Mouse (Mus musculus) heart, postnatal 0 days (tissue): ENCODE measurements around the gene Gm42878. TPM values are rescaled to one million over a fixed set of nuclear protein-coding genes. Genes with fewer than 3 reads are reported as not detected.

Experiments used
- ATAC-seq: fragments of 200-750 bp; cut with Nextera tagmentation; 2 replicates; pipeline ENCODE4 v1.8.0; 2017; ENCODE audit warnings: low read depth, moderate number of reproducible peaks, moderate library complexity; ENCODE audit not compliant: insufficient read depth
- DNase-seq: peaks from one replicate; pipeline ENCODE4 v3.0.0-alpha.2; 2016; ENCODE audit warnings: low spot score
- H3K27ac ChIP-seq: fragments of 300-500 bp; sonication (generic); 2 replicates; pipeline ENCODE4 v1.5.1; 2014; ENCODE audit warnings: low read depth, mild to moderate bottlenecking
- H3K27me3 ChIP-seq: fragments of 300-500 bp; sonication (generic); 2 replicates; pipeline ENCODE4 v1.6.1; 2014; ENCODE audit warnings: low read length, mixed read lengths; ENCODE audit not compliant: control insufficient read depth, insufficient read depth
- H3K36me3 ChIP-seq: fragments of 300-500 bp; sonication (generic); replicated peaks from 2 replicates; pipeline ENCODE4 v1.6.1; 2014; ENCODE audit warnings: low read length, mixed read lengths; ENCODE audit not compliant: control insufficient read depth, insufficient read depth
- H3K4me1 ChIP-seq: fragments of 300-500 bp; sonication (generic); 2 replicates; pipeline ENCODE4 v1.6.1; 2014; ENCODE audit warnings: antibody characterized with exemption; ENCODE audit not compliant: control insufficient read depth, insufficient read depth
- H3K4me2 ChIP-seq: fragments of 300-500 bp; sonication (generic); 2 replicates; pipeline ENCODE4 v1.6.1; 2014; ENCODE audit warnings: low read depth, mild to moderate bottlenecking, low read length, moderate library complexity
- H3K4me3 ChIP-seq: fragments of 300-500 bp; sonication (generic); 2 replicates; pipeline ENCODE4 v1.5.1; 2014; ENCODE audit warnings: low read depth, low read length
- H3K9ac ChIP-seq: fragments of 300-500 bp; sonication (generic); replicated peaks from 2 replicates; pipeline ENCODE4 v1.6.1; 2014; ENCODE audit warnings: low read depth, low read length, mixed read lengths
- H3K9me3 ChIP-seq: fragments of 300-500 bp; sonication (generic); replicated peaks from 2 replicates; pipeline ENCODE4 v1.6.1; 2016; ENCODE audit warnings: low read length; ENCODE audit not compliant: control insufficient read depth
- CTCF ChIP-seq: IDR thresholded peaks from 2 replicates; pipeline ENCODE4 v1.5.1; 2016; ENCODE audit warnings: antibody characterized with exemption, control low read depth, low read depth
- EP300 ChIP-seq: IDR thresholded peaks from 2 replicates; pipeline ENCODE4 v1.6.1; 2016; ENCODE audit warnings: antibody characterized with exemption, low read depth
- WGBS: fragments of 180-500 bp; shearing (Covaris S2); extraction: QIAGEN DNeasy Blood & Tissue Kit; methylation state at CpG from one replicate; pipeline ENCODE4 v1.1.7; 2014; 5-methylcytosine and 5-hydroxymethylcytosine counted together
- polyA plus RNA-seq: library from polyadenylated mRNA; unstranded; fragments of >200 nt; fragmentation: Nextera tagmentation; extraction: Ambion mirVana; gene quantifications from 2 replicates; pipeline ENCODE4 v1.2.1, GENCODE M21; 2015
- total RNA-seq: library from RNA; depleted of rRNA; stranded (reverse); fragments of >200 nt; gene quantifications from 2 replicates; pipeline ENCODE4 v1.2.3, GENCODE M21; 2014; ENCODE audit warnings: low replicate concordance

Gm42878 gene
- total and polyA plus RNA-seq, 2 experiments from 2014 or later: 0.11 TPM; not detected in 1

DNA sequence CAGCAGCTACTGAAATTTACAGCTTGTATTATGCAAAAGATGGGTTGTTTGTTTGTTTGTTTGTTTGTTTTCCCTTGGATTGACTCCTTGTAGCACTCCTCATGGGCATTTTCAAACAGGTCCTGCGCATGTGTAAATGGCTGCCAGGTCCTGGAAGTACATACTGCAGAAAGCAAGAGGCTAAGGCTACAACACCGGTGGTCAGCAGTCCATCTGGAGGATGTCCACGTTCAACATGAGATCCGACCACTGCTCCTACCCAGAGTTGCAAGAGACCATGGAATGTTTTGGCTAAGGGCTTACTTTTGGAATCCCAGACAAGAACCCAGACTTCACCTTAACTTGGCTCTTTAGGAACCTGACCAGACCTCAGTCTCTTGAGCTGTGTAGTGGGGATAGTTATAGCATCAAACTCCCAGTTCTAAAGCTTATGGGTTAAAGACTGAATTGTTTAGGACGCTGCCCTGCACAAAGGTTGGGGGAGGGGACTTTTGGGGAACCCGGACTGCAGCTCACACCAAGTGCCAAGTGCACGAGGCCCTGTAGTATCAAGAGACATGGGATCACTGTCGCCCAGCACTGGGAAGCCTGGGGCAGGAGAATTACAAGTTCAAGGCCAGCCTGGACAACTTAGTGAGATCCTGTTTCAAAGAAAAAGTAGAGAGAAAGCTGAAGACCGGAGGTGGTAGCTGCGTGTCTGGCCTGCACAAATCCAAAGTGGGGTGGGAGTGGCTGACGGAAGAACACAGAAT lies 47.0 kb upstream of the Gm42878 start:
- peak overlapping the region; percentile 90 for H3K4me2 ChIP-seq
- no peaks in the 10 kb centered on the region; the same call in 1 of the 2 replicates for H3K27me3 ChIP-seq
- H3K4me3 ChIP-seq: peak overlapping the region; percentile 65
- WGBS: 59% methylated on average over 11 of the region's 11 CpGs
- H3K9ac ChIP-seq: no peak overlapping the region; the same call in 1 of the 2 replicates
- no peaks in the 10 kb centered on the region for H3K9me3 ChIP-seq
- ATAC-seq: no peak
- H3K4me1 ChIP-seq: peaks cover 18% of the 10 kb centered on the region
- H3K36me3 ChIP-seq: no peaks in the 10 kb centered on the region
- no peak for TF ChIP-seq CTCF
- TF ChIP-seq EP300: no peak
- no peak for DNase-seq
- no peak overlapping the region for H3K27ac ChIP-seq

DNA sequence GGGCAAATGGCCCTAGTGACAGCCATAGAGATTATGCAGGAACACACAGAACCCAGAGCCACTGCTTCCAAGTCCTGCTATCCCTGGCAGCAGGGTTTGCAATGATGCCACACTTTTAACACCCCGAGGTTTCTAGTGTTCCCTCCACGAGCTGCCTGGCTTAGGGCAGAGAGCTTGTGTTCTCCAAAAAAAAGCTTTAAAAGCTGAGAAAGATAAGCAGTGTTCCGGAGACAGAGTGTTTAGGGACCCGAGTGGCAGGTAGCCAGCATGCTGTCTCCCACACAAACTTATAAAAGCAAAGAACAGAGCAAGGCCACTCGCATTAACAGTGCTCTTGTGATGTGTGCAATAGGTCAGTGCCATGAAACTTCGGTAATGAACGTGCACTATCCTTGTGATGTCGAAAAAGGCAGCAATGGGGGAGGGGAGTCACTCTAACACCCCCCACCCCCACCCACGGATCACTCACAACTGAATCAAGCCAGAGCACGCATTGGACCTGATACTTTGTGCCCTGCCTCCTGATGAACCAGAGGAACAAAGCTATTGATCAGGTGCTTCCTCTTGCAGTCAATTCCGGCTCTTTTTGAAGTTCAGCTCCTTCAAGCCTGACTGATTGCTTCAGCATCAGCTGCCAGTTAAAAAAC lies 46.3 kb upstream of the Gm42878 start:
- H3K4me1 ChIP-seq: peaks cover 18% of the 10 kb centered on the region
- H3K4me2 ChIP-seq: peak overlapping the region; percentile 90
- ATAC-seq: no peak
- whole genome bisulfite sequencing: 47% methylated on average over 11 of the region's 11 CpGs
- H3K4me3 ChIP-seq: no peak overlapping the region
- no peak for TF ChIP-seq CTCF
- no peak for TF ChIP-seq EP300
- H3K9me3 ChIP-seq: no peaks in the 10 kb centered on the region
- H3K9ac ChIP-seq: no peak overlapping the region; the same call in 1 of the 2 replicates
- no peaks in the 10 kb centered on the region for H3K36me3 ChIP-seq
- H3K27ac ChIP-seq: 0 out of 2 replicates have a peak overlapping the region, but pooled peaks have one; percentile 7
- H3K27me3 ChIP-seq: no peaks in the 10 kb centered on the region; the same call in 1 of the 2 replicates
- no peak for DNase-seq

DNA sequence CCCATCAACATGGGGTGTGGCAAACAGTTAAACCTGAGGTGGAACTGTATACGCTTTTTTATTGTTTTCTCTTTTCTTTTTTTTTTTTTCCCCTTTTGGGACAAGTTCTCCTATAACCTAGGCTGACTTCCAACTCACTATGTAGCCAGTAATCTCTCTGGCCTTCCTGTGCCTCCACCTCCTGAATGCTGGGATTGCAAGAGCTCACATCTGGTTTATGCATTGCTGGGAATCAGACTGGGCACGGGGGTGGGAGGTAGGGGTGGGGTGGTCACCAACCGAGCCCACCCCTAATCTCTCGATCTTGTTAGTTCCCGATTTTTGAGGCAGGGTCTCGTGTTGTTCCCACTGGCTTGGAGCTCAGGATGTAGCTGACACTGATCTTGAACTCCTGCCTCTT lies 44.6 kb upstream of the Gm42878 start:
- Histone ChIP-seq H3K27me3 (no peaks in the 10 kb centered on the region; the same call in 1 of the 2 replicates), H3K9ac (no peak overlapping the region), H3K4me3 (no peak overlapping the region), H3K4me2 (no peak overlapping the region), H3K27ac (no peak overlapping the region), H3K4me1 (peaks cover 13% of the 10 kb centered on the region), H3K36me3 (no peaks in the 10 kb centered on the region), H3K9me3 (no peaks in the 10 kb centered on the region)
- no peak for TF ChIP-seq CTCF
- TF ChIP-seq EP300: no peak
- 66% methylated on average over 6 of the region's 6 CpGs for WGBS
- no peak for DNase-seq
- no peak for ATAC-seq

DNA sequence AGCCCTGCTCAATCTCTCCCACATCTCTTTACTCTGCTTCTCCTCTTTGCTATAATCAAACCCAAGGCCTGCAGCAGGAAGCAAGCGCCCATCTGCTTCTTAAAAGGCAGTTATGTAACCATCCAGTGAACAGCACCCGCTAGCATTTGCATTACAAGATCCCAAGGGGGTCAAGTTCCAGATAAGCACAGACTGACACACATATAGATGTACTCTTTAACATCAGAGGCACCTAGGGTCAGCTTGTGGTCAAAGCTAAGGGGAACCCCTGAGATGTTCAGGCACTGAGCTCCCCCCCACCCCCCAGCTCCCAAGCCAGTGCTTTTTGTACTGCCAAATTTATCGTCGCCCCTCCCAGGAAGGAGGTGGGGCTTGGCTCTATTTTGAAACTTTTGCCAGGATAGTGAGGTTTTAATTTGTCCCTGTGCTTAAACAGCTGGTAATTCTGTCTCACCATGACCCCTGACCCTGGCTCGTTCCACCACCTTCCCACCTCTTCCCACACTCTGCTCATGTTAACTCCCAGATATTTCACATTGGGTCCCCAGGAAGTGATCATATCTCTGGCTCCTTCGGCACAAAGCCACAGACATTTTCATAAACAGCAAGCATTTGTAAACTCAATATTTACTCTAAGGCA lies 41.2 kb upstream of the Gm42878 start:
- Histone ChIP-seq H3K27me3 (no peaks in the 10 kb centered on the region; the same call in 1 of the 2 replicates), H3K27ac (no peak overlapping the region), H3K36me3 (no peaks in the 10 kb centered on the region), H3K4me3 (no peak overlapping the region), H3K4me1 (peaks cover 10% of the 10 kb centered on the region; the same call in 1 of the 2 replicates), H3K4me2 (peak overlapping the region; percentile 27; the same call in 1 of the 2 replicates), H3K9ac (no peak overlapping the region), H3K9me3 (no peaks in the 10 kb centered on the region)
- WGBS: 49% methylated on average over 6 of the region's 6 CpGs
- TF ChIP-seq CTCF (no peak), EP300 (no peak)
- DNase-seq (no peak), ATAC-seq (no peak)

DNA sequence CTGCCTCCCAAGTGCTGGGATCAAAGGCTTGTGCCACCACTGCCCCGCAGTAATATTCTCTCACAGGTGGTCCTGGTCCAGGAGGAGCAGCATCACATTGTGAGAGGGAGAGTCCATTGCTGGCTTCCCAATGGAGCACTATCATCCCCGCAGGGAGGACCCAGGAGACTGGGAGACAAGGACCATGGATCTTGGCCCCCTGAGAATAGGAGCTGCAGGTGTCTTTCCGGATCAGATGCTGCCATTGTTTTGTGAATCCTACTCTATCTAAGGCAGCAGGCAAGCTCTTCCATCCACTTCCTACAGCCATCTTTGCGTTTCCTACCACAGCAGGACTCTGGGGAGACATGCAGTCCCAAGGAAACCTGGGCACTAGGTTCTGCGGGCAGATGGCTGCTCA lies 40.4 kb upstream of the Gm42878 start:
- 82% methylated on average over 5 of the region's 5 CpGs for whole genome bisulfite sequencing
- no peaks in the 10 kb centered on the region for H3K9me3 ChIP-seq
- no peak for TF ChIP-seq EP300
- no peak for TF ChIP-seq CTCF
- H3K4me2 ChIP-seq: no peak overlapping the region
- ATAC-seq: no peak
- H3K4me1 ChIP-seq: peaks cover 10% of the 10 kb centered on the region; the same call in 1 of the 2 replicates
- H3K27ac ChIP-seq: no peak overlapping the region
- no peaks in the 10 kb centered on the region for H3K27me3 ChIP-seq
- DNase-seq: no peak
- H3K4me3 ChIP-seq: no peak overlapping the region
- H3K36me3 ChIP-seq: no peaks in the 10 kb centered on the region
- no peak overlapping the region for H3K9ac ChIP-seq
